Mouse (Mus musculus) left cerebral cortex, adult 2 months (tissue): Measurements from ENCODE around the gene Eif2b3. TPM values are rescaled to one million over a fixed set of nuclear protein-coding genes. Genes with fewer than 3 reads are reported as not detected.

Source experiments
- DNase-seq, 2 experiments: peaks; one replicate each; pipeline ENCODE4 v3.0.0; 2021 to 2022; ENCODE audit warnings: low spot score in 2 of 2, mixed read lengths in 1 of 2; ENCODE audit errors: extremely low spot score in 1 of 2
- H3K27ac ChIP-seq: fragments of 200-600 bp; 2 replicates; pipeline ENCODE4 v1.8.1; 2022
- H3K4me3 ChIP-seq: fragments of 200-600 bp; 2 replicates; pipeline ENCODE4 v1.8.1; 2022
- CTCF ChIP-seq: fragments of 200-600 bp; IDR thresholded peaks from 2 replicates; pipeline ENCODE4 v1.8.1; 2022; ENCODE audit warnings: antibody characterized with exemption, mild to moderate bottlenecking, moderate library complexity
- intact Hi-C: fragments of 180-260 bp; cut with DNase I; formaldehyde crosslinking; loops from one replicate; pipeline ENCODE4 v1.15.1; 2025
- total RNA-seq, 2 experiments: library from RNA; stranded (reverse); gene quantifications; 2 replicates each; pipeline ENCODE4 v1.2.3; 2021

Eif2b3 gene
- total RNA-seq, 2 experiments from 2014 or later = 14.8 to 21.3 TPM

DNA sequence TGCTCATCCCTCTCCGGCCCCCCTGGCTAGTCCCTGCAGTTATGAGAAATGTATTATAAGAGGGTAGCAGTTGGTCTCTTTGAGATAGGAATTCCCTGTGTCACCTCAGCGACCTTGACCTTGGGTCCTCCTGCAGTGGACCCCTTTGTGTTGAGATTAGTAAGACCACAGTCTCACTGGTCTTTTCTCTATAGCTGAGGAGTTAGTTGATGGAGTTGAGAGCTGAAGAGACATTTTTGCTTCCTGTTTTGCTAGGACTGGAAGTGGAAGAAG, 79.5 kb downstream of the Eif2b3 start:
- no peak for TF ChIP-seq CTCF
- intact Hi-C loops = no loop called here
- DNase-seq = no peak
- no peak overlapping the region for H3K4me3 ChIP-seq
- H3K27ac ChIP-seq = no peak overlapping the region

GRCm38 (mm10) chr4:117100036-117100435, 80.8 kb downstream of the Eif2b3 start:
- Histone ChIP-seq H3K4me3 (no peak overlapping the region), H3K27ac (no peak overlapping the region)
- no peak for TF ChIP-seq CTCF
- no peak for DNase-seq
- intact Hi-C loops = no loop called here

DNA sequence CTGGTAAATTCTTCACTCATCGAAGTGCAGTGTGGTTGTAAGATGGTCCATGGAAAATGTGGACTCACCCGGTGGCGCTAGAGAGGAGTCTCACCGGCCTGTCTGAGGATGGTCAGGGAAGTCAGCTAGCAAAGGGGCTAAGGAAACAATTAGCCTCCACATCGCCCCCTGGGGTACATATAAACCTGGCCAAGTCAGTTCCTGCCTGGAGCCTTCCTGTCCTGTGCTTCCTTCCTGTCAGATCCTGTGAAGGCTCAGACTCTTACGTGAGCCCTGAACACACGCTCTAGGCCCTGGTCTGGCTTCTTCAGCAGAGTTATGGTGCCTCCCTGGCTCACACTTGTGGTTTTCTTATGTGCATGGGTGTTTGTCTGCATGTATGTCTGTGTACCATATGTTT, 82.0 kb downstream of the Eif2b3 start:
- DNase-seq = no peak
- Histone ChIP-seq H3K27ac (no peak overlapping the region), H3K4me3 (no peak overlapping the region)
- TF ChIP-seq CTCF = peak; percentile 22
- intact Hi-C loops = no loop called here

DNA sequence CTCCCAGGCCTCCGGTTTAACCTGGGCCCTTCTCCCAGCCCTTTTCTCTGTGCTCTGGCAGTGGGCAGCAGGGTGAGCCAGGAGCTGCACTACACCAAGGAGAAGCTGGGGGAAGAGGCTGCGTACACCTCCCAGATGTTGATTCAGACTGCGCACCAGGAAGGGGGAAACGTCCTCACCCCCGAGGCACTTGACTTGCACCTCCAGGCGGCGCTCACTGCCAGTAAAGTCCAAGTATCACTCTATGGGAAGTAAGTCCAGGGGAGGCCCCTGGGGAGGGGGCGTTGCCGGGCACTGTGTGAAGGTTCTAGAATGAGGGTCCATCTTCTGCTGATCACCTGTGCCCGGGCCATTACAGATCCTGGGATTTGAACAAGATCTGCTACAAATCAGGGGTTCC, 85.5 kb downstream of the Eif2b3 start:
- Histone ChIP-seq H3K27ac (no peak overlapping the region), H3K4me3 (no peak overlapping the region)
- no peak for DNase-seq
- intact Hi-C loops = no loop called here
- no peak; the same call in none of the 2 replicates for TF ChIP-seq CTCF

GRCm38 (mm10) chr4:117105127-117105526, 85.9 kb downstream of the Eif2b3 start:
- TF ChIP-seq CTCF = no peak
- no peak for DNase-seq
- Histone ChIP-seq H3K4me3 (no peak overlapping the region), H3K27ac (no peak overlapping the region)
- intact Hi-C loops = no loop called here

GRCm38 (mm10) chr4:117107813-117108523, 88.8 kb downstream of the Eif2b3 start:
- no peak overlapping the region for H3K4me3 ChIP-seq
- intact Hi-C loops = no loop called here
- H3K27ac ChIP-seq = no peak overlapping the region
- no peak for DNase-seq
- no peak for TF ChIP-seq CTCF

- intact Hi-C loops = no loop called here
- no peak for TF ChIP-seq CTCF
- Histone ChIP-seq H3K27ac (no peak overlapping the region), H3K4me3 (no peak overlapping the region)
- no peak for DNase-seq
These were observed 89.3 kb downstream of the Eif2b3 start for GRCm38 (mm10) chr4:117108524-117108849.

DNA sequence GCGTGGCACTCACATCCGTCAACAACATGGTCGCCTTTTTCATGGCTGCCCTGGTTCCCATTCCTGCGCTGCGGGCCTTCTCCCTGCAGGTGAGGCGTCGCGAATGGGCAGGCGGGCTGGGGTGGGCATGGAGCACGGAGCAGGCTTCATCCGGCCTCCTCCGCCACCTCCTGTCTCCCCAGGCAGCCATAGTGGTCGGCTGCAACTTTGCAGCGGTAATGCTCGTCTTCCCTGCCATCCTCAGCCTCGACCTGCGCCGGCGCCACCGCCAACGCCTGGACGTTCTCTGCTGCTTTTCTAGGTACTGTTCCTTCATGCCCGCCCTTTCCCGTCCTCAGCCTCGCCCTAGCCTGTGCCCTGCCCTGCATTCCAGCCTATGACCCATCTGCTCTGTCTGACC, 90.1 kb downstream of the Eif2b3 start:
- no peak overlapping the region for H3K27ac ChIP-seq
- no peak for DNase-seq
- H3K4me3 ChIP-seq = no peak overlapping the region
- TF ChIP-seq CTCF = no peak
- intact Hi-C loops = no loop called here

DNA sequence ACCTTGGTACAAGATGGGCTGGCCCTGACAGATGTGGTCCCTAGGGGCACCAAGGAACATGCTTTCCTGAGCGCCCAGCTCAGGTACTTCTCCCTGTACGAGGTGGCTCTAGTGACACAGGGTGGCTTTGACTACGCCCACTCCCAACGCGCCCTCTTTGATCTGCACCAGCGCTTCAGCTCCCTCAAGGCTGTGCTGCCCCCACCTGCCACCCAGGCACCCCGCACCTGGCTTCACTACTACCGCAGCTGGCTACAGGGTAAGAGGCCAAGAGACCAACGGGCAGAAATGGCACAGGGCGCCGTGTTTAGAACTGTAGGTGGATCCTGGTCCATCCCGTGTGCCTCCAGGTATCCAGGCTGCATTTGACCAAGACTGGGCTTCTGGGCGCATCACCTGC, 91.0 kb downstream of the Eif2b3 start:
- intact Hi-C loops = no loop called here
- H3K4me3 ChIP-seq = no peak overlapping the region
- no peak for DNase-seq
- TF ChIP-seq CTCF = no peak
- H3K27ac ChIP-seq = no peak overlapping the region

DNA sequence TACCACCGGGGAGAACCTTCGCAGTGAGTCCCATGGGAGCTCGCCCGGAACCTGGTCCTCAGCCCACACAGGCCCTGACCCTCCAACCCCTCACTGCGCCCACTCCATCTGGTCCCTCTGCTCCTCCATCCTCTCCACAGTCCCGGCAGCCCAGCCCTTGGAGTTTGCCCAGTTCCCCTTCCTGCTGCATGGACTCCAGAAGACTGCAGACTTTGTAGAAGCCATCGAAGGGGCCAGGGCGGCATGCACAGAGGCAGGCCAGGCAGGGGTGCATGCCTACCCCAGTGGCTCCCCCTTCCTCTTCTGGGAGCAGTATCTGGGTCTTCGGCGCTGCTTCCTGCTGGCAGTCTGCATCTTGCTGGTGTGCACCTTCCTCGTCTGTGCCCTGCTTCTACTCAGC, 91.8 kb downstream of the Eif2b3 start:
- H3K4me3 ChIP-seq = no peak overlapping the region
- no peak for TF ChIP-seq CTCF
- DNase-seq = no peak
- intact Hi-C loops = no loop called here
- no peak overlapping the region for H3K27ac ChIP-seq

DNA sequence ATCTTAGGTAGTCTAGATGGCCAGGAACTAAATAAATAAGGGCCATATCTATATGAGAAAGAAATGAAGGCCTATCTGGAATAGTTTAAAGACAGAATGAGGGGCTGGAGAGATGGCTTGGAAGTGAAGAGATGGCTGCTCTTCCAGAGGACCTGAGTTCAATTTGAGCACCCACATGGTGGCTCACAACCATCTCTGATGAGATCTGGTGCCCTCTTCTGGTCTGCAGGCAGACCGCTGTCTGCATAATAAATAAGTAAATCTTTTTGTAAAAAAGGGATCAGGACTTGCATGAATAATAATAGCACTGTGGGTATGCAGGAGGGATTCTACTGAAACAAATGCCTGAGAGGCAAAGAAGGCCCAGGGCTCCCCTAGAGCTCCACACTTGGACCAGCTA, 94.0 kb downstream of the Eif2b3 start:
- intact Hi-C loops = no loop called here
- Histone ChIP-seq H3K4me3 (no peak overlapping the region), H3K27ac (no peak overlapping the region)
- no peak; the same call in 1 of the 2 replicates for TF ChIP-seq CTCF
- no peak for DNase-seq

GRCm38 (mm10) chr4:117115592-117115991, 96.4 kb downstream of the Eif2b3 start:
- no peak overlapping the region for H3K4me3 ChIP-seq
- intact Hi-C loops = no loop called here
- no peak overlapping the region for H3K27ac ChIP-seq
- TF ChIP-seq CTCF = no peak
- no peak for DNase-seq

GRCm38 (mm10) chr4:117117931-117118330, 98.7 kb downstream of the Eif2b3 start:
- TF ChIP-seq CTCF = no peak
- H3K27ac ChIP-seq = no peak overlapping the region
- intact Hi-C loops = no loop called here
- H3K4me3 ChIP-seq = no peak overlapping the region
- no peak for DNase-seq
